Mouse (Mus musculus): ENCODE data around the gene Gpd1l. TPM values are rescaled to one million over a fixed set of nuclear protein-coding genes. Genes with fewer than 3 reads are reported as not detected.
A peak's percentile ranks its signal among the peaks of the same experiment; 100 is the strongest.

The Gpd1l gene
- total RNA-seq, 2 experiments from 2014 or later, result 75.2 to 78.3 TPM

DNA sequence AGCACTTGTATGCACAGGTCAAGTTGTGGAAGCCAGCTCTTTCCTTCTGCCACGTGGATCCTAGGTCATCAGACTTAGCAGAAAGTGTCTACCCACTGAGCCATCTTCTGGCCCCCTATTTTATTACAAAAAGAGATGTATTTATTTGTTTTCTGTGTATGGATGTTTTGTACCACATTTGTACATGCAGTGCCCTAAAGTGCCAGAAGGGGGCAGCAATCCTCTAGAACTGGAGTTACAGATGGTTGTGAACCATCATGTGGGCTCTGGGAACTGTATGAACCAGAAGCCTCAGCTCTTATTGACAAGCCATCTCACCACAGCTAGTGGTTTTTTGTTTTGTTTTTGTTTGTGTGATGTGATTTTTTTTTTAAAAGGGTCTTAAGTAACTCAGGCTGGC, 19.1 kb upstream of the Gpd1l start:
- H3K27ac ChIP-seq, result no peak overlapping the region
- peak; percentile 71 for TF ChIP-seq CTCF (conservative IDR thresholded peaks at IDR 0.05)
- no peak overlapping the region for H3K4me3 ChIP-seq
- no peak for DNase-seq (ENCODE audit: low spot score in 2 of 2)

DNA sequence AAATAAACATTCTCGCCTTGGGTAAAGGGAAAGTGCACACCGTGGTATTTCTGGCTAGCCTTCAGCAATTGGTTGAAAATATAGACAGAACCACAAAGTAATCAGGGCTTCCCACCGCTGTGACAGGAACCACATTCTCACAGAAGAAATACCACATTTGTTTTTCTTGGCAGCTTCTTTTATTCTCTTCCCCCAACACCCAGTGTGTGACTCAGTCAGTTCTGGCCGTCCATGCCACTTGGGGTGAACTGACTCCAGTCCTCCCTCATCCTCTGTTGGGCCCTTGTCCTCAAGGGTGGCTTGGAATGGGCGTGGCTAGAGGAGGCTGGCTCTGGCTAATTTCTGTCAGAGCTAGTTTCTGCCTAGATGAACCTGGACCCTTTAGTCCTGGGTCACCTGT, 14.6 kb upstream of the Gpd1l start:
- TF ChIP-seq CTCF (conservative IDR thresholded peaks at IDR 0.05), result no peak
- no peak for DNase-seq (ENCODE audit: low spot score in 2 of 2)

DNA sequence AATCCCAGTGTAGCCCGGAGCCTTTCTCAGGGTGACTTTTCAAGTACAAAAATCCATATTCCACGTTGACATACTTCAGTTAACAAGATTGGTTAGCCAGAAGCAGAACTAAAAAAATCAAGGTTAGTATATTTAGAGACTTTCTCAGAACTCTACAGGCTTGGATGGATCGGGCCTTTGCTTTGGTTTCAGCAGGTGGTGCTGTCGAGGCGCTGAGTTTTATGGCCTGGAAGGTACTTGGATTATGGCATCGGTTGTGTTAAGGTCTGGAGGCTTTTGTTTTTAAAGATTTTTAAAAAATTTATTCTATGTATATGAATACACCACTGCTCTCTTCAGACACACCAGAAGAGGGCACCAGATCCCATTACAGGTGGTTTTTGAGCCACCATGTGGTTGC, 11.8 kb upstream of the Gpd1l start:
- TF ChIP-seq CTCF (conservative IDR thresholded peaks at IDR 0.05), result peak; percentile 37
- DNase-seq (ENCODE audit: low spot score in 2 of 2), result no peak
- no peak overlapping the region for H3K27ac ChIP-seq
- H3K4me3 ChIP-seq, result no peak overlapping the region

More for the DNA sequence above, 14.6 kb upstream of the Gpd1l start:
- H3K27ac ChIP-seq, result no peak overlapping the region
- no peak overlapping the region for H3K4me3 ChIP-seq

DNA sequence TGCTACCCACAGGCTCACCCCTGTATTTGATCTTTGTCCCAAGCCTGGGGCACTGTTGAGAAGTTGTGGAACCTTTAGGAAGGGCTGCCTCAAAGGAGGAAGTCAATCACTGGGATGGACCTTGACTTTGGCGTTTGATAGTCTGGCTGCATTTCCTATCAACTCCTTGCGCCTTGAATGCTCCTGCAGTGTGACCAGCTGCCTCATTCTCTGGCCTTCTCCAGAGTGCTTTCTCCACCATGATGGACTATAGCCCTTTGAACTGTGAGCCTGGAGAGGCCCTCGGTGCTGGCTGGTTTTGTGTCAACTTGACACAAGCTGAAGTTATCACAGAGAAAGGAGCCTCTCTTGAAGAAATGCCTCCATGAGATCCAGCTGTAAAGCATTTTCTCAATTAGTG, 10.9 kb upstream of the Gpd1l start:
- no peak for TF ChIP-seq CTCF (conservative IDR thresholded peaks at IDR 0.05)
- Histone ChIP-seq H3K4me3 (no peak overlapping the region), H3K27ac (no peak overlapping the region)
- DNase-seq (ENCODE audit: low spot score in 2 of 2), result no peak

DNA sequence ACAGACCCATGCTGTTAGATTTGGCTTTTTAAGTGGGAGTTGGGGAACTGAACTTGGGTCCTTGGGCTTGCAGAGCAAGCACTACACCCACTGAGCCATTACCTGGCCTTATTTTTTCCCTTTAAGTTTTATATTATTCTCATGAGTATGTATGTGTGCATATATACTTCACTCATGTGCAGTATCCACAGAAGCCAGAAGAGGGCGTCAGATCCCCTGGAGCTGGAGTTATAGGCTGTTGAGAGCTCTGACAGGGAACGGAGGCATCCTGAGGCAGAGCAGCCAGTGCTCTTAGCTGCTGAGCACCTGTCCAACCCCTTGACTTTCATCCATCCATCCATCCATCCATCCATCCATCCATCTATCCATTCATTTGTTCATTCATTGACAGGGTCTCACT, 2.9 kb upstream of the Gpd1l start:
- no peak overlapping the region for H3K27ac ChIP-seq
- no peak overlapping the region for H3K4me3 ChIP-seq
- TF ChIP-seq CTCF (conservative IDR thresholded peaks at IDR 0.05), result 0 out of 2 replicates have a peak, but pooled peaks have one; percentile 6
- DNase-seq (ENCODE audit: low spot score in 2 of 2), result no peak

DNA sequence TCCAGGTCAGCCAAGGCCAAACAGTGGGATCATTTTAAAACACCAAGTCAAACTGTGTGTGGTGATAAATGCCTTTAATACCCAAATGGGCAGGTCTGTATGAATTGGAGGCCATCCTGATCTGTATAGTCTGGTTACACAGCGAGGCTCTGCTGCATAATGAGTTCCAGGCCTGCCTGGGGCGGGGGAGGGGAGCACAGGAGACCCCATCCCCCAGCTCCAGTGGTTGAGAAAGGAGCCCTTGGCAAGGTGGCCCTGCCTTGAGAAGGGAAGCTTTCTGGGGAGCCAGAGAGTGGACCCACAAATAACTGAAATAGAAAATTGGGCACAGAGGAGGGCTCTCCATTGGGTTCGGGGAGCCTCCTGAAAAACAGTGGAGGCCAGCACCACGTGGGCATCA, 1.5 kb upstream of the Gpd1l start:
- no peak overlapping the region for H3K27ac ChIP-seq
- no peak for DNase-seq (ENCODE audit: low spot score in 2 of 2)
- no peak overlapping the region for H3K4me3 ChIP-seq
- TF ChIP-seq CTCF (conservative IDR thresholded peaks at IDR 0.05), result no peak

DNA sequence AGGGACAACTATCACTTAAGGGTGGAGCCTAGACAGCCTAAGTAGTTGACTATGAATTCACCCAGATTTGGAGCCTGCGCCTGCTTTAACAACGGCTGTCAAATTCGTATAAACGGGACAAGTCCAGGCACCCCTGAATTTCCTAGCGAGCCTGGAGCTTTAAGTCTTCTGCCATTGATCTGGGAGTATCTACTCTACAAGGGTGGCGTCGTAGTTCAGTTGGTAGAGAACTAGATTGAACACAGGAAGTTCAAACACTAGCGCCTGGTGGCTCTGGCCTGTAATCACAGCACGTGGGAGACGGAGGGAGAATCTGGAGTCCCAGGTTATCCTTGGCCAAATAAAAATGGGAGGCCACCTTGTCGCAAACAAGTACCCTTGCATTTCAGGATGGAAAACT, 444 bp upstream of the Gpd1l start:
- no peak for DNase-seq (ENCODE audit: low spot score in 2 of 2)
- peak overlapping the region; percentile 89; the same call in 1 of the 2 replicates for H3K27ac ChIP-seq
- TF ChIP-seq CTCF (conservative IDR thresholded peaks at IDR 0.05), result peak; percentile 32; the same call in 1 of the 2 replicates
- peak overlapping the region; percentile 69 for H3K4me3 ChIP-seq

DNA sequence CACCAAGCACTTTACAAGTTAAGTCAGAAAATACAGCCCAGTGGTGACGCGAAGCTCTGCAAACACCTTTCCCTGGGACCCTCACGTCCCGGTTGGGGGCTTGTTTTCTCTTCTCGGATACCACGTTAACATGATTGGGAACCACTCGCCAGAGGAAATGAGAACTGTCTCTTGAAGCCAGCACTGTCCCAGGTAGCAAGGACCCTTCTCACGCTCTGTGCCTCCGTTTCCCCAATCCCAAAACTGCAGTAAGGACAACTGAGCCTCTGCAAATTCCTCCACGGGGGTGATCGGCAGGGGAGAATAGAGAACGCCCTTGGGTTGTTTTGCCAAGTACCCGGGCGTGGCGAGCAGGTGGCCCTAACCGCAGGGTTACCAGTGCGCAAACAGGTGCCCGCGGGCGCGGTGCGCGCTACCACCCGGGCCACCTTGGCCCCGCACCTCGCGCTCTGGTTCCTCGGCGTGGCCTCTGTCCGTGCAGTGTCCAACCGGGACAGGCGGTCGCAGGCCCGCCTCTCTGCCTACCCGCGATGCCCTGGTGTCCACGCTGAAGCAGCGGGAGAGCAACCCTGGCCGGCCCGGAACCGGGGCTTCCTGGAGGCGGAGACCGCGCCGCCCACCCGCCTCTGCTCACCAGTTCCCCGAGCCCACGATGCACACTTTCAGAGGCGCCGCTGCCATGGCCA, 607 bp downstream of the Gpd1l start:
- peak overlapping the region; percentile 89 for H3K27ac ChIP-seq
- TF ChIP-seq CTCF (conservative IDR thresholded peaks at IDR 0.05), result no peak

DNA sequence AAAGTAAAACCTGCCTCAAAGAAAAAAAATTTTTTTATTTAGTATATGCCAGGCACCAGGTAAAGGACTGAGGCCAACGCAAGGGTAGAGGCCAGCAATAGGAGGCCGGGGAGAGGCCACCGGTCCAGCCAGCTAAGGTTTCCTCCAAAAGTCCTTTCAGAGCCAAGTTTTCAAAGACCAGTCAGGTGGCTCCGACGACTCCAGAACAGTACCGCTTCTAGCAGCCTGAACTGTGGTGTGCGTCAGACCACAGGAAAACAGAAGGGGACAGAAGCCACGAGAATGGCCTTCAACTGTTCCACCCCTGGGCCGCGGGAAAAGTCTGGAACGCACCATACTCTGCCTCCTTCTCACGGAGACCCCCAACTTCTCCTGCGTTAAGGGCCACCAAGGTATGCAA, 1.2 kb downstream of the Gpd1l start:
- Histone ChIP-seq H3K4me3 (peak overlapping the region; percentile 69), H3K27ac (peak overlapping the region; percentile 89; the same call in 1 of the 2 replicates)
- no peak for TF ChIP-seq CTCF (conservative IDR thresholded peaks at IDR 0.05)
- DNase-seq (ENCODE audit: low spot score in 2 of 2), result no peak

More for the DNA sequence above, 607 bp downstream of the Gpd1l start:
- DNase-seq (ENCODE audit: low spot score in 2 of 2), result no peak
- H3K4me3 ChIP-seq, result peak overlapping the region; percentile 69

DNA sequence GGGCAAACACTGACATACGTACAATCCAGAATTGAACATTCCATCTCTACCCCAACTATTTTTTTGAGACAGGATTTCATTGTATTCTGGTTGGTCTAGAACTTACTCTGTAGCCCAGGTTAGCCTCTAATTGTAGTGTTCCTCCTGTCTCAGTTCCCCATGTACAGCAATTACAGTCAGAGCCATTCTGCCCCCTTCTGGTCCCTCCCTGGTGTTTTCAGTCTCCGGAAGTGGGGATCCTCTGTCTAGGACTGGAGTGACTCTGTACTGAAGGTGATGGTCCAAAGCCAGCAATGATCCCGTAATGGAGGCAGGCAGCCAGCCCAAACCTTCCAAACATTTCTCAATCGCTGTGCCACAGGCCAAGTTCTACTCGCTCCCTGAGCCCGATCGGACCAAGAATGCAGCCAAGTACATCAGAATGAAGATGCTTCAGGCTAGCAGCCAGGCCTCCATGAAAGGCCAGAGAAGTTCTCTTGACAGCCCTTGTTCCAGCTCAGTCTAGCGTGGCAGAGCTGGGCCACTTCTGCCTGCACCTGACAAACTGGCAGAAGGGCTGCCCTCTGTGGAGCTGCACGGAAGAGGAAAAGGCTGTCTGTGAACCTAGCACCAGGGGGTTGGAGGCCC, 3.2 kb downstream of the Gpd1l start:
- Histone ChIP-seq H3K27ac (no peak overlapping the region), H3K4me3 (no peak overlapping the region)
- DNase-seq (ENCODE audit: low spot score in 2 of 2), result peak; percentile 33 to 47
- peak; percentile 29; the same call in 1 of the 2 replicates for TF ChIP-seq CTCF (conservative IDR thresholded peaks at IDR 0.05)

DNA sequence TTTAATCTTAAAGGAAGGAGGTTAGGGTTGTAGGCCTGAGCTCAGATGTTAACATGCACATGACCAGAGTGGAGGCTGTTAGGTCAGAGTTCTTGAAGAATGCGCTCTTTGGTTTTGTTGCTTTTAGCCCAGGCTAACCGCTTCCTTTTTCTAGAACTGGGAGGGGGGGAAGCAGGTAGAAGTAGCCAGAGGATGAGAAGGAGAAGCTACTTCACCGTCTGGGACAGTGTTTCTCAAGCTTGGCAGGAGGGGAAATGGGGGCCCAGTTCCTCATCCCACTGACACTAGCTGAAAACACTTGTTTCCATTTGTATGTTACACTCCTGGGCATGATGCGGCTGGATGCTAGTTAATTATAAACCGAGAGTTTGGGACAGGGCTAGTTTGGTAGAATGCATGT, 8.2 kb downstream of the Gpd1l start:
- H3K27ac ChIP-seq, result no peak overlapping the region
- no peak for TF ChIP-seq CTCF (conservative IDR thresholded peaks at IDR 0.05)
- H3K4me3 ChIP-seq, result no peak overlapping the region
- no peak for DNase-seq (ENCODE audit: low spot score in 2 of 2)

DNA sequence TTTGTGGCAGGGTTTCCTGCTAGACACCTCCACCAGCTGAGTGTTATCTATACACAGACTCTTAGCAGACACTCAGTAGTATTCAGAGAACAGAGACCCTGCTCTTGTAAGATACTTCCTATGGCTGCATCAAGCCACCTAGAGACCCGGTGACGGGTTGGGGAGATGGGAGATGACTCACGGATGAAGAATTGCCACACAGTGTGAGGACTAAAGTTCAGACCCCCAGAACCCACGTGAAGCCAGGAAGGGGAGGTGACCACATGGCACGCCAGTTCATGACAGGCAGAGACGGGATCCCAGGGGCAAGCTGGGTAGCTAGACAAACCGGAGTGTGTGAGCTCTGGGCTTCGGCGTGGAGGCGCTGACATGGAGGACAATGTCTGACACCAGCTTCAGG, 8.7 kb downstream of the Gpd1l start:
- no peak for DNase-seq (ENCODE audit: low spot score in 2 of 2)
- Histone ChIP-seq H3K4me3 (no peak overlapping the region), H3K27ac (no peak overlapping the region)
- TF ChIP-seq CTCF (conservative IDR thresholded peaks at IDR 0.05), result no peak

DNA sequence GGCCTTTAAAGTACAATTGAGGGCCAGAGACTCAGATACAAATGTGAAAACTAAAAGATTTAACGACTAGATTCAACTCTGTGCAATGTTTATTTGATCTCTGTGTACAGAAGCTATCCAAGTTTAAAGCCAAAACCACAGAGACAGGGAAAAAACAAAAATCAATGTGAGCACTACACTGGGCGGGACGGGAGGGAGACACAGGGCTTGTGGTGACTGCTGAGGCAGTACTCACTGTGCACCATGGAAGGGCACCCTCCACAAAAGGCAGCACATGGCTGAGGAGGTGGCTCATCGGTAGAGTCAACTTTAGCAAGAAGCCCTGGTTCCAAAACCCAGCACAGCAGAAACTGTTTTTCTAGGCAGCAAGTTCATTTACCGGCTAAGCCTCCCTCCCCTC, 9.3 kb downstream of the Gpd1l start:
- TF ChIP-seq CTCF (conservative IDR thresholded peaks at IDR 0.05), result no peak

DNA sequence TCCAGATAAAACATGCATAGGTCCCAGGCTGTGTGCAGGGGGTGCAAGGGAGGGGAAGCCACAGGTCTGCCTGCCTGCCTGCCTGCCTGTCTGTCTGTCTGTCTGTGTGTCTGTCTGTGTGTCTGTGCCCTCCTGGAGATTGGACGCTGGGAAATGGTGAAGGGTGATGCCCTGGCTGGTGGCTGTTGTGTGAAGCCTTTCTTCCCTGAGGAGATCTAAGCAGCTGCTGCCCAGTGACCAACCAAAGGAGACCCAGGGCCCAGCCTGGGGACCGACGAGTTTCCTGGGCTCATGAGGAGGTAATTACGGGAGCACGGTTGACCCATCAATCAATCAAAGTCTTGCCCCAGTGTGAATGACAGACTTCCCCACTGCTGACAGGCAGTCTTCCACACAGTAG, 11.6 kb downstream of the Gpd1l start:
- no peak for TF ChIP-seq CTCF (conservative IDR thresholded peaks at IDR 0.05)
- H3K27ac ChIP-seq, result no peak overlapping the region
- DNase-seq (ENCODE audit: low spot score in 2 of 2), result no peak
- H3K4me3 ChIP-seq, result no peak overlapping the region

More for the DNA sequence above, 9.3 kb downstream of the Gpd1l start:
- DNase-seq (ENCODE audit: low spot score in 2 of 2), result no peak
- Histone ChIP-seq H3K4me3 (no peak overlapping the region), H3K27ac (no peak overlapping the region)
